Comparison of ENCODE assay signal across 14 mouse cellular contexts in the genomic region with DNA sequence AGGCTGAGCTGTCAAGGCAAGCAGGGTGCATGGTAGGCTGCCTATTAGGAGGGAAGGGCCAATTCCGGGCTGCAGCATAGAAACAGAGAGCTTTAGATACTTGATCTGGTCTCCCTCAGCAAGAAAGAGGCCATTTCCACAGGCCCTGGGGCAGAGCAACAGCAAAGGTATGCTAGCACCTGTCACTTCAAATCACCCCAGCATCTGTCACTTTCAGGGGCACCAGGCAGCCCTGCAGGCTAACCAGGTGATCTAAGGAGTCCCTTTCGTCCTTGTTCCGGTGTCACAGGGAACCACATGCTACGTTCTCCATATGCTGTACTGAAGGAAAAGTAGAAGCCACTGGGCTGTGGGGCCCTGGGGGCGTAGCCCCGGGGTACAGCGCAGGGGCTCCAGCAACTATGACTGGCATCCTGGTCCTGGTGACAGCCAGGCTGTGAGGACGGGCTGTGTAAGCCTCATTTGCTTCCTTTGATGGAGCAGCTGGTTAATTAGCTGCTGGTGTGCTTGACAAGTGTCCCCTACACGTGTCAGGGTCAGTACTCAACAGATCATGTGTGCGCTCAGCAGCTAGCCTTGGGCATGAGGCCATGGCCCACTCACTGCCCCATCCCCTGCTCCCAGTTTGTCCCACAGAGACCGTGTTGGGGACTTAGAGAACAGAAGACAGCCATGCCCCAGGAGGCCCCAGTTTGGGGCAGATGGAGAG. TPM values are rescaled to one million over a fixed set of nuclear protein-coding genes. Genes with fewer than 3 reads are reported as not detected.
DNase-seq lines count a peak whose midpoint lies in the region; ATAC-seq lines count a peak whose summit lies in the region.
"Had no signal": no experiment of that assay in that cellular context is flagged by ENCODE, and none has a peak within 500 bp of the region (broad histone marks: within the 10 kb centered on the region; RNA-seq: fewer than 3 reads in every experiment).

No protein-coding gene starts in this region.

- no peak overlapping the region for H3K4me3 ChIP-seq in midbrain, embryonic 13.5 days (replicated peaks)
- H3K4me3 ChIP-seq in midbrain, embryonic 15.5 days = no peak overlapping the region
- H3K4me3 ChIP-seq in heart, embryonic 16.5 days (ENCODE audit: low read length) = no peak overlapping the region
- H3K4me3 ChIP-seq: liver, embryonic 13.5 days; megakaryocyte, embryonic 14.5 days; stomach, embryonic 15.5 days had no signal

- H3K4me1 ChIP-seq in midbrain, embryonic 13.5 days (replicated peaks) = peaks cover 29% of the 10 kb centered on the region
- H3K4me1 ChIP-seq in midbrain, embryonic 15.5 days = peaks cover 9% of the 10 kb centered on the region; the same call in 1 of the 2 replicates
- H3K4me1 ChIP-seq in heart, embryonic 16.5 days (ENCODE audit: control insufficient read depth, insufficient read depth, low read length) = peaks cover 24% of the 10 kb centered on the region
- H3K4me1 ChIP-seq: megakaryocyte, embryonic 14.5 days had no signal

- peaks cover 51% of the 10 kb centered on the region for H3K36me3 ChIP-seq in midbrain, embryonic 13.5 days
- H3K36me3 ChIP-seq in midbrain, embryonic 15.5 days (replicated peaks) = 0 out of 2 replicates have a peak, but pooled peaks cover 3% of the 10 kb centered on the region
- H3K36me3 ChIP-seq in heart, embryonic 16.5 days (ENCODE audit: control insufficient read depth, insufficient read depth) = peaks cover 4% of the 10 kb centered on the region
- H3K36me3 ChIP-seq: liver, embryonic 13.5 days; stomach, embryonic 15.5 days had no signal

- H3K9me3 ChIP-seq in midbrain, embryonic 13.5 days = no peaks in the 10 kb centered on the region
- no peaks in the 10 kb centered on the region for H3K9me3 ChIP-seq in midbrain, embryonic 15.5 days
- no peaks in the 10 kb centered on the region for H3K9me3 ChIP-seq in heart, embryonic 16.5 days (replicated peaks; ENCODE audit: control insufficient read depth, low read length)
- H3K9me3 ChIP-seq: liver, embryonic 13.5 days; megakaryocyte, embryonic 14.5 days; stomach, embryonic 15.5 days had no signal

- H3K9ac ChIP-seq in midbrain, embryonic 13.5 days (replicated peaks) = no peak overlapping the region
- H3K9ac ChIP-seq in midbrain, embryonic 15.5 days = no peak overlapping the region
- H3K9ac ChIP-seq in heart, embryonic 16.5 days (ENCODE audit: low read length) = peak overlapping the region; percentile 22; the same call in 1 of the 2 replicates
- H3K9ac ChIP-seq: liver, embryonic 13.5 days; stomach, embryonic 15.5 days had no signal

- H3K27me3 ChIP-seq in midbrain, embryonic 13.5 days = no peaks in the 10 kb centered on the region
- no peaks in the 10 kb centered on the region for H3K27me3 ChIP-seq in midbrain, embryonic 15.5 days (replicated peaks)
- no peaks in the 10 kb centered on the region for H3K27me3 ChIP-seq in heart, embryonic 16.5 days (ENCODE audit: control insufficient read depth, insufficient read depth, low read length)
- H3K27me3 ChIP-seq: liver, embryonic 13.5 days; Patski; stomach, embryonic 15.5 days had no signal

- no peak overlapping the region for H3K27ac ChIP-seq in midbrain, embryonic 13.5 days
- no peak overlapping the region for H3K27ac ChIP-seq in midbrain, embryonic 15.5 days
- H3K27ac ChIP-seq in heart, embryonic 16.5 days (ENCODE audit: low read length) = peak overlapping the region; percentile 65
- H3K27ac ChIP-seq: liver, embryonic 13.5 days; stomach, embryonic 15.5 days had no signal

- 0 out of 2 replicates have a peak, but pooled peaks have one; percentile 51 for ATAC-seq in midbrain, embryonic 13.5 days
- ATAC-seq in midbrain, embryonic 15.5 days (replicated peaks) = no peak; the same call in 1 of the 2 replicates
- ATAC-seq in heart, embryonic 16.5 days (replicated peaks; ENCODE audit: extremely low read depth, insufficient read depth, low FRiP score) = peak; percentile 66
- ATAC-seq: inflammation-experienced regulatory T-cells, adult 6 months; Patski had no signal

- H3K4me2 ChIP-seq in midbrain, embryonic 13.5 days (replicated peaks) = no peak overlapping the region
- no peak overlapping the region for H3K4me2 ChIP-seq in midbrain, embryonic 15.5 days
- H3K4me2 ChIP-seq in heart, embryonic 16.5 days (ENCODE audit: low read depth, low read length) = no peak overlapping the region
- H3K4me2 ChIP-seq: liver, embryonic 13.5 days; stomach, embryonic 15.5 days had no signal

- 66% methylated on average over 11 of the region's 11 CpGs for WGBS in midbrain, embryonic 13.5 days
- 57% methylated on average over 11 of the region's 11 CpGs for WGBS in midbrain, embryonic 15.5 days
- 51% methylated on average over 11 of the region's 11 CpGs for WGBS in heart, embryonic 16.5 days

- peak; percentile 39 to 53 for DNase-seq in cerebellum, adult 18-20 months
- no peak for DNase-seq in cerebellum, postnatal 36 days
- peak; percentile 77 for DNase-seq in retina, postnatal 1 day
- no peak for DNase-seq in gastrocnemius, postnatal 25 days
- no peak for DNase-seq in lung, postnatal 25 days (ENCODE audit: low spot score)
- DNase-seq: layer of hippocampus, adult 9-11 months; liver, embryonic 13.5 days had no signal

RNA-seq across cellular contexts. Expression of a gene that starts 14.8 kb away (rescaled TPM):
- polyA plus RNA-seq in midbrain, embryonic 13.5 days (2015; fragmentation: Nextera tagmentation; extraction: Ambion mirVana) = 42.5 and 46.4 TPM in 2 replicates
- polyA plus RNA-seq in midbrain, embryonic 15.5 days (2015; fragmentation: Nextera tagmentation; extraction: Ambion mirVana) = 51.8 and 53.3 TPM in 2 replicates
- 26.9 and 28.4 TPM in 2 replicates for polyA plus RNA-seq in heart, embryonic 16.5 days (2015; fragmentation: Nextera tagmentation; extraction: Ambion mirVana)
- total RNA-seq in gastrocnemius, postnatal 25 days (2021) = 1 to 10 TPM; 2.6 to 3.0 TPM

RNA-seq across cellular contexts. Expression of a gene that starts 43.0 kb away (rescaled TPM):
- polyA plus RNA-seq in midbrain, embryonic 13.5 days (2015; fragmentation: Nextera tagmentation; extraction: Ambion mirVana) = 244 and 284 TPM in 2 replicates
- 235 and 259 TPM in 2 replicates for polyA plus RNA-seq in midbrain, embryonic 15.5 days (2015; fragmentation: Nextera tagmentation; extraction: Ambion mirVana)
- polyA plus RNA-seq in heart, embryonic 16.5 days (2015; fragmentation: Nextera tagmentation; extraction: Ambion mirVana) = 1,129 and 1,149 TPM in 2 replicates
- 100 to 1,000 TPM; 123 to 166 TPM for total RNA-seq in gastrocnemius, postnatal 25 days (2021)
- polyA plus RNA-seq: inflammation-experienced regulatory T-cells, adult 6 months had no signal

Comparison
In these comparisons a context has a peak if more than half of its experiments do, and no peak if none do; other contexts are left out.
1. DNase-seq: peak in cerebellum, adult 18-20 months (2 of 2) and retina, postnatal 1 day (single experiment); none in cerebellum, postnatal 36 days (0 of 2), gastrocnemius, postnatal 25 days (single experiment) and lung, postnatal 25 days (single experiment).